Mouse (Mus musculus) stomach, postnatal 0 days (tissue): ENCODE measurements at regions not wholly inside any gene's neighbourhood (a gene's known extent, or its start where the extent isn't known, plus 50 kb on each side); places are given as distances from the start of the nearest gene placed in this dataset.

ENCODE experiments used
- CTCF ChIP-seq: IDR thresholded peaks from 2 replicates; pipeline ENCODE4 v1.5.1; 2016; ENCODE audit warnings: antibody characterized with exemption, low read depth, mild to moderate bottlenecking, moderate library complexity
- EP300 ChIP-seq: optimal IDR thresholded peaks from 2 replicates; pipeline ENCODE3; 2016; ENCODE audit warnings: antibody characterized with exemption

- TF ChIP-seq CTCF = no peak
- no peak for TF ChIP-seq EP300
These were observed 153.6 kb downstream of the Gm9195 start for GRCm38 (mm10) chr14:72338046-72338445.
